Mouse (Mus musculus): Measurements from ENCODE around the gene Rab1a.

- TF ChIP-seq POLR2A (IDR thresholded peaks at IDR 0.05; ENCODE audit: borderline replicate concordance, extremely low read depth, low read depth, low read length): no peak
- no peak for TF ChIP-seq CTCF (IDR thresholded peaks at IDR 0.05; ENCODE audit: insufficient read depth, low read length)
Observed at GRCm38 (mm10) chr11:20246616-20247015, 45.4 kb downstream of the Rab1a start.
